Mouse (Mus musculus): ENCODE data around the gene Ints6l.

DNA sequence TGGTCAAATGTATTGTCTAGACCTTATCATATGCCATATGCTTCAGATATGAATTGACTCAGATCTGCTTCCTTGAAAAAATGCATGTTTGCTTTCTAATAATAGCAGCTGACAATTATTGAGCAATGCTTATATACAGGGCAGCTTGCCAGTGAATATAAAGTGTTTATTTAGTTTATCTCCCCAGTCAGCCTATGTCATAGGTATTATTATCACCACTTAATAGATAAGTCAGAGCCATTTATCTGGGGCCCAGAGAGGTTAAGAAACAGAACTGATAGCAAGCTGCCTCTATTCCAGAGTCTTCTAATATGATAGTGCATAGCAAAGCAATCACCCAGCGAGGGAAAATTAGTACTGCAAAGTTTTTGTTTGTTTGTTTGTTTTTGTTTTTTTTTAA, 10.2 kb downstream of the Ints6l start:
- TF ChIP-seq POLR2A (IDR thresholded peaks at IDR 0.05; ENCODE audit: control insufficient read depth in 1 of 2, insufficient read depth in 1 of 2, low read depth in 1 of 2, low read length in 2 of 2, poor library complexity in 1 of 2), result no peak
- no peak for TF ChIP-seq HCFC1 (IDR thresholded peaks at IDR 0.05; ENCODE audit: low read depth, low read length)
- no peak for TF ChIP-seq USF2 (IDR thresholded peaks at IDR 0.05; ENCODE audit: borderline replicate concordance in 1 of 2, insufficient read depth in 1 of 2, low read depth in 1 of 2, low read length in 2 of 2)
- no peak for TF ChIP-seq TAL1 (IDR thresholded peaks at IDR 0.05; ENCODE audit: low read length)
- TF ChIP-seq MAZ (IDR thresholded peaks at IDR 0.05; ENCODE audit: low read depth, low read length), result no peak
- no peak for TF ChIP-seq POLR2AphosphoS2 (IDR thresholded peaks at IDR 0.05; ENCODE audit: low read length)
- no peak for TF ChIP-seq ZKSCAN1 (IDR thresholded peaks at IDR 0.05; ENCODE audit: low read depth, low read length)
- TF ChIP-seq CTCF (IDR thresholded peaks at IDR 0.05 in 2 of 3, conservative IDR thresholded peaks at IDR 0.05 in 1 of 3; ENCODE audit: control insufficient read depth in 1 of 3, insufficient read depth in 1 of 3, low read depth in 2 of 3, low read length in 3 of 3, poor library complexity in 1 of 3, severe bottlenecking in 1 of 3), result no peak
